Mouse (Mus musculus): ENCODE measurements around the gene Vmn2r11.
"Not testable (repeated sequence)": the region's sequence is repeated elsewhere in the genome, so short reads cannot be mapped to it uniquely, and the experiment has no call there.

Vmn2r11 gene

DNA sequence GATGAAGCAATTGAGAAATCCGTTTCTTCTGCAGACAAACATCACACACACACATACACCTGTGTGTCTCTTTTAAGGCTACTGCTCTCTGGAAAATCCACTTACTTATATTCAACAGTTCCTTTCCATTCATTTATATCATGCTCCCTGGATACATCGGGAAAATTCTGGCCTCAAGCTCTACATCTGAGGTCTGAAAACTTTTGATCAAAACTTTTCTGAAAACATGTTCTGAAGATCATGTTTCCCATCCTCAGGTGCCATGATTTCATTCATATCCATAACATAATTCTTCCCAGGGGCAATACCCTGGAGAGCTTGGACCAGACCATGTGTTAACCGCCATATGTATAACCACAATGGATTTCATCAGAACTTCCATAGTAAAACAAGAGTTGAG, at the start of gene Vmn2r11:
Gene Vmn2r11 (minus strand): TSS at position 101 of the 400 bp plus-strand sequence.
- not testable (repeated sequence) for DNase-seq (ENCODE audit: low spot score in 2 of 2)

DNA sequence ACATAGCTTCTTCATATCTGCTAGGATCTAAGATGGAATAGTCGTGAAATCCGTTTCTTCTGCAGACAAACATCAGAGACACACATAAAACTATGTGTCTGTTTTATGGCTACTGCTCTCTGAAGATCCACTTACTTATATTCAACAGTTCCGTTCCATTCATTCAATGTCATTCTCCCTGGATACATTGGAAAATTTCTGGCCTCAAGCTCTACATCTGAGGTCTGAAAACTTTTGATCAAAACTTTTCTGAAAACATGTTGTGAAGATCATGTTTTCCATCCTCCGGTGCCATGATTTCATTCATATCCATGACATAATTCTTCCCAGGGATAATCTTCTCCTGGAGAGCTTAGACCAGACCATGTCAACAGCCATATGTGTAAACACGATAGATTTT, 38.5 kb upstream of the Vmn2r11 start, which contains the start of gene Vmn2r12:
Gene Vmn2r12 (minus strand): TSS at position 101 of the 400 bp plus-strand sequence.
- not testable (repeated sequence) for DNase-seq (ENCODE audit: low spot score in 2 of 2)

DNA sequence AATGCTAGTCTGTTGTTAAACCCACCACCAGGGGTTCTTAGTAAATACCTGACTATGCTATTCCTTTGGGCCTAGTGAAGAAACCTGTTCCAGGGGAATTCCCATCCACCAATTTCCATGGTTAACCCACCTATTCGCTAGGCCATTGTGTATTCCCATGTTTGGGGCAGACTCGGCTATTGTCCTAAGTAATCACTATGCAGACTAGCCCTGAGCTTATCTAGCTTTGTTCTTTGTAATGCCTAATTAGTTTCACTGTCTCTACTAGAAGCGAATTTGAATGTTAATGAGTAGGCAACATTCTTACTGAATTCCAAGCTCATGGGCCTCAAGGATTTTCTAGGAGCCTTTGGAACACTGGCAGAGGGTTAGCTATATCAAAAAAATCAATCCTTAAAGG, 37.1 kb upstream of the Vmn2r11 start:
- not testable (repeated sequence) for DNase-seq (ENCODE audit: low spot score in 2 of 2)

DNA sequence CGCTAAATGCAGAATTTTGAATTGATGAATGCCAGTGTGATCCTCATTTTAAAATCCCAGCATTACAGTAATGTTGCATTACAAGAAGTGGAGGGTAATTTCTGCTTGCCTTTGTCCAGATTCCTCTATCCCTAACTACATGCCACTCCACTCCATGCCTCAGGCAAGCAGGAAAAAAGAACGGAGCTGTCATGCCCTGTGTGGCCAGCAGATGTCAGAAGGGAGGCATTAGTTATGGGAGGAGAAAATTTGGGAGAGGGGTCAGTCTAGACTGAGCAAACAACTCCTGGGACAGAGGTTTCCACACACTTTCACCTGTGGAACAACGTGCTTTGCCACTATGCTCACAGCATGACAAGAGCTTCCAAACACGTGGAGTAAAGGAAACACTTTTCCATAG, 12.6 kb upstream of the Vmn2r11 start:
- DNase-seq (ENCODE audit: low spot score in 2 of 2), result not testable (repeated sequence)

DNA sequence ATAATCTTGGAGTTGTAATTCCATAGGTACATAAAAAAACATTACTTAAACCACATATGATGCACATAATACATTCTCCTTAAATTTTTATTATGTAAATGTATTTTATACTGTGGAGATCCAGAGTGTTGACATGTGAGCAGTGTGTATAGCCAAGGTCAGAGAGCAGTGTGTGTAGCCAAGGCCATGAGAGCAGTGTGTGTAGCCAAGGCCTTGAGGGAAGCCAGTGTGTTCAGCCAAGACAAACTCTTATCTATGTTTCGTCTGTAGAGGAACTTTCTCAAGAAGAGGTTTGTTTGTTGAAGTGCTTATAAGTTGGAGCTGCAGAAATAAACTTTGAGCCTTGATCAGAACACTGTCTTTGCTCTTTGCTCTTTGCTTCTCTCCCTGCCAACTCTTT, 4.1 kb downstream of the Vmn2r11 start:
- no peak for DNase-seq (ENCODE audit: low spot score in 2 of 2)

DNA sequence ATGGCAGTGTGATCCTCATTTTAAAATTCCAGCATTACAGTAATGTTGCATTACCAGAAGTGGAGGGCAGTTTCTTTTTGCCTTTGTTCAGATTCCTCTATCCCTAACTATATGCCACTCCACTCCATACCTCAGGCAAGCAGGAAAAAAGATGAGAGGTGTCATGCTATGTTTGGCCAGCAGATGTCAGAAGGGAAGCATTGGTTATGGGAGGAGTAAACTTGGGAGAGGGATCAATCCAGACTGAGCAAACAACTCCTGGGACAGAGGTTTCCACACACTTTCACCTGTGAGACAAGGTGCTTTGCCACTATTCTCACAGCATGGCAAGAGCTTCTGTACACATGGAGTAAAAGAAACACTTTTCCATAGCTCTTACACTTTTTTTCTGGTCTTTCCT, 26.8 kb downstream of the Vmn2r11 start:
- no peak for DNase-seq (ENCODE audit: low spot score in 2 of 2)

DNA sequence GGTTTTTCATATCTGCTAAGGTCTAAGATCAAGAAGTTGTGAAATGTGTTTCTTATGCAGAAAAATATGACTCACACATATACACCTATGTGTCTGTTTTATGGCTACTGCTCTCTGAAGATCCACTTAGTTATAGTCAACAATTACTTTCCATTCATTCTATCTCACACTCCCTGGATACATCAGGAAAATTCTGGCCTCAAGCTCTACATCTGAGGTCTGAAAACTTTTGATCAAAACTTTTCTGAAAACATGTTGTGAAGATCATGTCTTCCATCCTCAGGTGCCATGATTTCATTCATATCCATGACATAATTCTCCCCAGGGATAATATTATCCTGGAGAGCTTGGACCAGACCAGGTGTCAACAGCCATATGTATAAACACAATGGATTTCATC, 52.9 kb downstream of the Vmn2r11 start, which contains the start of gene Vmn2r10:
Gene Vmn2r10 (minus strand): TSS at position 101 of the 400 bp plus-strand sequence.
- not testable (repeated sequence) for DNase-seq (ENCODE audit: low spot score in 2 of 2)

All from right cerebral cortex, postnatal 36 days (tissue).